Mouse (Mus musculus) MEL (cell line): Measurements from ENCODE around the gene Eid1. TPM values are rescaled to one million over a fixed set of nuclear protein-coding genes. Genes with fewer than 3 reads are reported as not detected.
A peak's percentile ranks its signal among the peaks of the same experiment; 100 is the strongest.

ENCODE experiments used
- DNase-seq: peaks from one replicate; pipeline ENCODE4 v3.0.0; 2011; ENCODE audit warnings: low read depth, low spot score
- H3K27ac ChIP-seq: 2 replicates; pipeline ENCODE4 v1.5.1; 2012; ENCODE audit warnings: low read depth, mild to moderate bottlenecking, control low read depth, low read length, moderate library complexity; ENCODE audit not compliant: control insufficient read depth
- H3K27me3 ChIP-seq, 2 experiments: fragments of 150-350 bp in 1 of 2; sonication (generic) in 1 of 2; 2 replicates each; pipeline ENCODE4 v1.6.1; 2012; ENCODE audit warnings: low read length in 2 of 2, mild to moderate bottlenecking in 2 of 2, improper control_type of control experiment in 1 of 2, moderate library complexity in 1 of 2; ENCODE audit not compliant: insufficient read depth in 2 of 2, control insufficient read depth in 1 of 2
- H3K36me3 ChIP-seq, 2 experiments: 2 replicates each; pipeline ENCODE4 v1.6.1; 2012 to 2014; ENCODE audit warnings: low read length in 2 of 2, improper control_type of control experiment in 1 of 2, inconsistent platforms in 1 of 2, mild to moderate bottlenecking in 1 of 2; ENCODE audit not compliant: insufficient read depth in 2 of 2, control insufficient read depth in 1 of 2
- H3K4me1 ChIP-seq, 2 experiments: fragments of 150-350 bp in 1 of 2; sonication (generic) in 1 of 2; 2 replicates each; pipeline ENCODE4 v1.6.1; 2012; ENCODE audit warnings: low read length in 2 of 2, improper control_type of control experiment in 1 of 2, mild to moderate bottlenecking in 1 of 2; ENCODE audit not compliant: insufficient read depth in 2 of 2, control insufficient read depth in 1 of 2
- H3K4me3 ChIP-seq, 2 experiments: fragments of 150-350 bp in 1 of 2; sonication (generic) in 1 of 2; 2 replicates each; pipeline ENCODE4 v1.5.1; 2012; ENCODE audit warnings: low read depth in 2 of 2, low read length in 2 of 2, mild to moderate bottlenecking in 2 of 2, moderate library complexity in 2 of 2, control low read depth in 1 of 2, improper control_type of control experiment in 1 of 2; ENCODE audit not compliant: control insufficient read depth in 1 of 2, insufficient read depth in 1 of 2
- H3K79me2 ChIP-seq: 2 replicates; pipeline ENCODE4 v1.6.1; 2012; ENCODE audit warnings: mild to moderate bottlenecking, low read length, moderate library complexity; ENCODE audit not compliant: control insufficient read depth, poor library complexity, insufficient read depth
- H3K9ac ChIP-seq: 2 replicates; pipeline ENCODE4 v1.6.1; 2012; ENCODE audit warnings: low read depth, mild to moderate bottlenecking, control low read depth, low read length, moderate library complexity; ENCODE audit not compliant: control insufficient read depth, poor library complexity, severe bottlenecking
- H3K9me3 ChIP-seq: fragments of 150-350 bp; sonication (generic); replicated peaks from 2 replicates; pipeline ENCODE4 v1.6.1; 2012; ENCODE audit warnings: mild to moderate bottlenecking, low read length, improper control_type of control experiment, moderate library complexity; ENCODE audit not compliant: insufficient read depth
- BHLHE40 ChIP-seq: IDR thresholded peaks from 2 replicates; pipeline ENCODE4 v1.6.1; 2012; ENCODE audit warnings: low read depth, mild to moderate bottlenecking, inconsistent platforms, low read length, improper control_type of control experiment, borderline replicate concordance
- CTCF ChIP-seq, 3 experiments: IDR thresholded peaks in 2 of 3; conservative IDR thresholded peaks in 1 of 3; 2 replicates each; pipeline ENCODE4 v1.5.1; 2011 to 2012; ENCODE audit warnings: low read length in 3 of 3, low read depth in 2 of 3, mild to moderate bottlenecking in 2 of 3, improper control_type of control experiment in 1 of 3, inconsistent platforms in 1 of 3, mixed read lengths in 1 of 3, moderate library complexity in 1 of 3; ENCODE audit not compliant: control insufficient read depth in 1 of 3, insufficient read depth in 1 of 3, poor library complexity in 1 of 3, severe bottlenecking in 1 of 3
- EP300 ChIP-seq, 2 experiments: IDR thresholded peaks; 2 replicates each; pipeline ENCODE4 v1.6.1; 2011; ENCODE audit warnings: improper control_type of control experiment in 2 of 2, low read length in 2 of 2, low read depth in 1 of 2, mild to moderate bottlenecking in 1 of 2
- ETS1 ChIP-seq: IDR thresholded peaks from 2 replicates; pipeline ENCODE4 v1.6.1; 2012; ENCODE audit warnings: low read depth, mild to moderate bottlenecking, inconsistent platforms, low read length, improper control_type of control experiment, moderate library complexity
- GABPA ChIP-seq: IDR thresholded peaks from 2 replicates; pipeline ENCODE4 v1.6.1; 2012; ENCODE audit warnings: low read depth, mild to moderate bottlenecking, inconsistent platforms, low read length, improper control_type of control experiment, moderate library complexity
- GATA1 ChIP-seq: IDR thresholded peaks from 2 replicates; pipeline ENCODE4 v1.6.1; 2011; ENCODE audit warnings: low read depth, low read length, improper control_type of control experiment
- HCFC1 ChIP-seq: IDR thresholded peaks from 2 replicates; pipeline ENCODE4 v1.6.1; 2012; ENCODE audit warnings: low read depth, mild to moderate bottlenecking, inconsistent platforms, low read length, improper control_type of control experiment, moderate library complexity
- JUND ChIP-seq: IDR thresholded peaks from 2 replicates; pipeline ENCODE4 v1.6.1; 2011; ENCODE audit warnings: low read depth, mild to moderate bottlenecking, improper control_type of control experiment, low read length
- KAT2A ChIP-seq: conservative IDR thresholded peaks from 2 replicates; pipeline ENCODE4 v1.6.1; 2012; ENCODE audit warnings: low read depth, low read length, improper control_type of control experiment, inconsistent platforms
- MAFK ChIP-seq: IDR thresholded peaks from 2 replicates; pipeline ENCODE4 v1.6.1; 2011; ENCODE audit warnings: low read depth, mild to moderate bottlenecking, low read length, improper control_type of control experiment, borderline replicate concordance
- MAX ChIP-seq: IDR thresholded peaks from 2 replicates; pipeline ENCODE4 v1.6.1; 2011; ENCODE audit warnings: low read length, improper control_type of control experiment
- MAZ ChIP-seq: IDR thresholded peaks from 2 replicates; pipeline ENCODE4 v1.6.1; 2012; ENCODE audit warnings: low read depth, mild to moderate bottlenecking, inconsistent platforms, low read length, improper control_type of control experiment
- MEF2A ChIP-seq: IDR thresholded peaks from 2 replicates; pipeline ENCODE4 v1.6.1; 2014; ENCODE audit warnings: low read depth, mild to moderate bottlenecking, inconsistent platforms, low read length, improper control_type of control experiment; ENCODE audit not compliant: poor library complexity, insufficient replicate concordance, severe bottlenecking; ENCODE audit errors: extremely low read depth
- POLR2A ChIP-seq, 2 experiments: IDR thresholded peaks; 2 replicates each; pipeline ENCODE4 v1.6.1; 2011 to 2012; ENCODE audit warnings: low read length in 2 of 2, mild to moderate bottlenecking in 2 of 2, control low read depth in 1 of 2, improper control_type of control experiment in 1 of 2, low read depth in 1 of 2, moderate library complexity in 1 of 2; ENCODE audit not compliant: control insufficient read depth in 1 of 2, insufficient read depth in 1 of 2, poor library complexity in 1 of 2
- POLR2AphosphoS2 ChIP-seq: IDR thresholded peaks from 2 replicates; pipeline ENCODE4 v1.6.1; 2011; ENCODE audit warnings: low read length, improper control_type of control experiment
- RAD21 ChIP-seq: IDR thresholded peaks from 2 replicates; pipeline ENCODE4 v1.6.1; 2011; ENCODE audit warnings: mild to moderate bottlenecking, low read depth, low read length, improper control_type of control experiment
- SMC3 ChIP-seq: IDR thresholded peaks from 2 replicates; pipeline ENCODE4 v1.6.1; 2011; ENCODE audit warnings: low read depth, low read length, improper control_type of control experiment
- TAL1 ChIP-seq: IDR thresholded peaks from 2 replicates; pipeline ENCODE4 v1.6.1; 2012; ENCODE audit warnings: mild to moderate bottlenecking, inconsistent platforms, low read length, moderate library complexity, mixed read lengths
- TBP ChIP-seq: IDR thresholded peaks from 2 replicates; pipeline ENCODE4 v1.8.0; 2011; ENCODE audit warnings: low read depth, low read length, improper control_type of control experiment
- TCF12 ChIP-seq: IDR thresholded peaks from 2 replicates; pipeline ENCODE4 v1.6.1; 2014; ENCODE audit warnings: low read depth, mild to moderate bottlenecking, inconsistent platforms, low read length, improper control_type of control experiment, moderate library complexity
- ZC3H11A ChIP-seq: IDR thresholded peaks from 2 replicates; pipeline ENCODE4 v1.6.1; 2012; ENCODE audit warnings: low read depth, mild to moderate bottlenecking, inconsistent platforms, low read length, improper control_type of control experiment
- ZKSCAN1 ChIP-seq: IDR thresholded peaks from 2 replicates; pipeline ENCODE4 v1.6.1; 2012; ENCODE audit warnings: low read depth, mild to moderate bottlenecking, inconsistent platforms, low read length, improper control_type of control experiment, moderate library complexity
- ZNF384 ChIP-seq: IDR thresholded peaks from 2 replicates; pipeline ENCODE4 v1.6.1; 2012; ENCODE audit warnings: low read depth, mild to moderate bottlenecking, inconsistent platforms, low read length, improper control_type of control experiment
- polyA plus RNA-seq, 2 experiments: library from polyadenylated mRNA; stranded (reverse) in 1 of 2; unstranded in 1 of 2; fragments of >175 nt in 1 of 2; fragments of >200 nt in 1 of 2; gene quantifications; 2 replicates each; pipeline versions ENCODE4 v1.2.1 to v1.2.4; 2012; ENCODE audit warnings: low replicate concordance in 2 of 2, low read depth in 1 of 2; ENCODE audit not compliant: insufficient read length in 2 of 2, insufficient read depth in 1 of 2, missing spikeins in 1 of 2
- total RNA-seq: library from RNA; depleted of rRNA; stranded (reverse); fragments of 300-350 nt; gene quantifications from 2 replicates; pipeline ENCODE4 v1.2.3, GENCODE M21; 2012

The Eid1 gene
- total and polyA plus RNA-seq, 3 experiments: 16.4 to 33.9 TPM; not detected in 1

DNA sequence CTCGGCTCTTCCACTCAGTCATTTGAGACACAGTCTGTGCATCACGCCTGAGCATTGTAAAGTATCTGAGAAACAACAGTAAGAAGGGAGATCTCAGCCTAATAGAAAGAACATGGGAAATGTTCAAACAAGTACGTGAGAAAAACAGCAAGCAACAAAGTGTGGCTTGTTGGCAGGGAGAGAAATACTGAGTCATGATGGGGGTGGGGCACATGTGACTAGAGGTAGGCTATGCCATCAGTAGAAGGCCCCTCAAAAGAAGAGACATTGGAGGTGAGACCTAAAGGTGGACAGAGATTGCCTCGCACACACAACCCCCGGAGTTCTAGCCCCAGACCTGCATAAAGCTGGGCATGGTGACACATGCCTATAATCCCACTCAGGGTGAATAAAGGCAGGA, 7.7 kb upstream of the Eid1 start:
- H3K27me3 ChIP-seq: no peaks in the 10 kb centered on the region
- H3K4me1 ChIP-seq: peaks cover 19 to 36% of the 10 kb centered on the region in 2 experiments
- no peaks in the 10 kb centered on the region for H3K79me2 ChIP-seq
- no peak overlapping the region for H3K27ac ChIP-seq
- H3K9me3 ChIP-seq: no peaks in the 10 kb centered on the region
- H3K9ac ChIP-seq: no peak overlapping the region
- peak; percentile 19 for DNase-seq
- no peak overlapping the region for H3K4me3 ChIP-seq
- H3K36me3 ChIP-seq: peaks cover 0 to 32% of the 10 kb centered on the region in 2 experiments; a peak in 2 of 4 replicates
- no peak for TF ChIP-seq HCFC1
- TF ChIP-seq JUND: no peak
- no peak for TF ChIP-seq POLR2AphosphoS2
- no peak for TF ChIP-seq GATA1
- TF ChIP-seq MAFK: no peak
- TF ChIP-seq ZNF384: no peak
- TF ChIP-seq ZC3H11A: no peak
- no peak for TF ChIP-seq BHLHE40
- no peak for TF ChIP-seq ETS1
- no peak for TF ChIP-seq TBP

DNA sequence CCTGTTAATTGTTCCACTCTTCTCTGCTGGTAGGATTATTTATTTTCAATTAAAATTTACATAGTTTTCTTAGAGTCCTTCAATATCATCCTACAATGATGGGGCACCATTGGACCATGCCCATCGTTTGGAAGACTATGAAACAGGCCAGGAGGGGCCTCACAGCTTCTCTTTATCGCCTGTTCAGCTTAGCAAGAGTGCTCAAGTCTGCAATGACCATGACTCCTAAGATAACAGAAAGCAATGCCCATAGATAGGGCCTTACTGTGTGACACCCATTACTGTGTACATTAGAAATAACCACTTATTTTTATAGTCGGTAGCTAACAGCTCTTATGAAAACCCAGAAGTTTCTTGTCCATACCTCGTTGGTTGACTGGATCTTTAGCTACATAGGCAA, 7.0 kb upstream of the Eid1 start:
- H3K4me3 ChIP-seq: peak overlapping the region in 1 of 2 experiments; percentile 25; a peak in 1 of 4 replicates
- H3K27ac ChIP-seq: peak overlapping the region; percentile 36
- H3K79me2 ChIP-seq: no peaks in the 10 kb centered on the region
- H3K9ac ChIP-seq: no peak overlapping the region
- no peaks in the 10 kb centered on the region for H3K27me3 ChIP-seq
- peak; percentile 34 for DNase-seq
- H3K36me3 ChIP-seq: peaks cover 0 to 32% of the 10 kb centered on the region in 2 experiments; a peak in 2 of 4 replicates
- no peaks in the 10 kb centered on the region for H3K9me3 ChIP-seq
- TF ChIP-seq HCFC1 (no peak), JUND (no peak), MAZ (no peak), CTCF (IDR thresholded peaks at IDR 0.05 in 2 of 3, conservative IDR thresholded peaks at IDR 0.05 in 1 of 3; ENCODE audit: control insufficient read depth in 1 of 3, insufficient read depth in 1 of 3, low read depth in 2 of 3, low read length in 3 of 3, poor library complexity in 1 of 3, severe bottlenecking in 1 of 3) (no peak), TAL1 (no peak), BHLHE40 (no peak), SMC3 (no peak), ETS1 (no peak), MEF2A (no peak), EP300 (IDR thresholded peaks at IDR 0.05; ENCODE audit: low read depth in 1 of 2, low read length in 2 of 2) (peak in 1 of 2 experiments; percentile 14; a peak in 2 of 4 replicates), ZKSCAN1 (no peak), TCF12 (peak; percentile 44; the same call in 1 of the 2 replicates), POLR2A (IDR thresholded peaks at IDR 0.05; ENCODE audit: control insufficient read depth in 1 of 2, insufficient read depth in 1 of 2, low read depth in 1 of 2, low read length in 2 of 2, poor library complexity in 1 of 2) (no peak), GATA1 (peak; percentile 35; the same call in 1 of the 2 replicates), RAD21 (no peak), KAT2A (no peak), GABPA (no peak), MAX (no peak)
- peaks cover 19 to 36% of the 10 kb centered on the region in 2 experiments for H3K4me1 ChIP-seq
